Mouse (Mus musculus): ENCODE measurements around the gene Csrp1. TPM values are rescaled to one million over a fixed set of nuclear protein-coding genes. Genes with fewer than 3 reads are reported as not detected.
A peak's percentile ranks its signal among the peaks of the same experiment; 100 is the strongest.

Csrp1 gene
- polyA plus RNA-seq (2015; fragmentation: Nextera tagmentation; extraction: Ambion mirVana) = 162 and 178 TPM in 2 replicates

DNA sequence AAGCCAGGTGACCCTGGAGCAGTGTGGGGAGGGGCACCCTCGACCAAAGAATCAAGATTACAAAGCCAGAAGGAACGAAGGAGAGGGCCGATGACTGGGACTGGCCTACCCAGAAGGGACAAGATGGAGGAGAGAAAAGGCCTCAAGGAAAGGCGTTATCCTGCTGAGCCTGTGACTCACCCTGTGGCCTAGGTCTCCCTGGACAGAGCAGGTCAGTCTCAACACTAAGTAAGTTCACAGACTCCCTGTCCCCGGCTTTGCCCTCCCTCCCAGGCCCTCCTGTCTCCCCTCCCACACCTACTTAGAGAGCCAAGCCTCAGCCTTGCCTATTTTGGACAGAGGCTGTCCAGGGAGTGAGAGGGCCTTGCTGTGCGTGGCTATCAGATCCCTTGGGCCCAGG lies at the start of gene Csrp1:
Gene Csrp1 (plus strand): TSS at position 79 of the 400 bp plus-strand sequence.
- no peak for DNase-seq (ENCODE audit: low spot score)

DNA sequence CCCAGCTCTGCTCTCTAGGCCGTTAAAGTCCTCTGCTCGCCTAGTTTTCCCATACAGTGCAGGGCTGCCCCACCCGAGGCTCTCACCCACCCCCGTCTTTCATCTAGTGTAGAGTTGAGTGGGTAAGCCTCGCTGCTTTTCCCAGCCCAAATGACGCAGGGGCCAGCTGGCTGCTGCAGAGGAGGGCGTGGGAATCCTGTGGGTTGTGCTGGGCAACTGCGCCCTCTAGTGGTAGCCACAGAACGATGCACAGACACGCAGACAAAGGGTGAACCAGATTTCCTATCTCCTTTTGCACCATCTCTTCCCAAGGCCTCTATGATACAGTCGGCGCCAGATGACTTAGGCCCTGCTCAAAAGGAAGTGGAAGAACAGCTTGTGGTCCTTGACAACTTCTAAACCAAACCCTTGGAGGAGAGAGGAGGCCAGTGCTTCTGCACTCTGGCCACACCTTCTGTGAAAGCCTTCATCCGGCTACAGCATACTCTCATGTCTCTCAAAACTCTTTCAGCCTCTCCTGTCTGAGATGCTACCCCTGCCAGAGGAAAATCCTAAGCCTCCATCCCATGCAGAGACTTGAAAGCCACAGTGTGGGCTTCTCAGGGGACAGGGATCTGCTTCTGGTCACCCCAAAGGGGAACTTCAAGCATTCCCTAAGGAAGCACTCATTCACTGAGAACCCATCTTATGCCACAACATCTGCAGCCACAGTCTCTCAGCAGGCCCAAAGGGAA lies 49.3 kb upstream of the Csrp1 start:
- peak; percentile 71 for DNase-seq (ENCODE audit: low spot score)

DNA sequence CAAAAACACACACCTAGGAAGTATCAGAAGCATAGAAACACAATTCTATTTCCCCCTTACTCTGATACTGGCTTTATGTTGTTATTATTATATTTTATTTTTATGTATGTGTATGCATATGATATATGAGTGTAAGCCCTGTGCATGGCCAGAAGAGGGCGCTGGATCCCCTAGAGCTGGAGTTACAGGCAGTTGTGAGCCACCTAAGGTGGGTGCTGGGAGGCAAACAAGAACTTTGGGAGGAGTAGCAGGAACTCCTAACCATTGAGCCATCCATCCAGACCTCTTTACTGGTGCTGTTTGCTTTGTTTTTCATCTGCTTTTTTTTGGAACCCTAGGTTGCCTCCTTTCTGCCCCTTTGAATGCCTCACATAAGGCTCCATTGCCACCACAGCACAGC lies 48.5 kb upstream of the Csrp1 start:
- DNase-seq (ENCODE audit: low spot score) = peak; percentile 11

DNA sequence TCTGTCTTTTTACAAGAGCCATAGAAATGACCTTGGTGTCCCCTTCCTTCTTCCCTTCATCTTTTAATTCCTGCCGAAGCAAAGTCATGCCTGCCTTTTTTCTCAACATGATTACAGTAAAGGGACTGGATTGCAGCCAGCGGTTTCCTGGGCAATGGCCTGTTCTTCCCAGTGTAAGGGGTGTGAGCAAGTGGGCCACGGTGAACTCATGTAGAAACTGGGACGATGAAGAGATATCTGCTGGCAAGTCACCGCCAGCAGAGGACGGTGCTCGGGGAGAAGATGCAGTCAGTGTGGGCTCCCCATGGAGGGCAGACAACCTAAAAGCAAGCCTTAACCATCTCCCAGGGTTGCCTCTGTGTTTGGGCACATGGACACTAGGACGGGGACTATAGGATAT lies 47.9 kb upstream of the Csrp1 start:
- no peak for DNase-seq (ENCODE audit: low spot score)

DNA sequence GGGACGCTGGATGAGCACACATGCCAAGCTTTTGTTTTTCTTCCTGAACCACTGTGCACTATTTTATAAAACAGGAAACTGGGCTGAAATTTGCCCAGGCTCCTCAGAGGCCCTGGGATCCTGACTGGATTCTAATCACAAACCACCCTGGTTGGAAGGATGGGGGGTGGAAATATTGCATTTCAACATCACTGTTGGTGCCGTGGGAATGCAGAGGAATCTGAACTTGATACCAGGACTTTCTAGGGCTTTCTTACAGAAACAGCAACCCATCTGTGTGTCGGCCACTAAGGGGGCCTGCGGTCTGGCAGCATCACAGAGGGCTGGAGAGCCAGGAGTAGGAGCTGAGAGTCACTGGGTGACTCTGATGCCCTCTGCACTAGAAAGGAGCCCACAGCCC lies 47.5 kb upstream of the Csrp1 start:
- DNase-seq (ENCODE audit: low spot score) = no peak

DNA sequence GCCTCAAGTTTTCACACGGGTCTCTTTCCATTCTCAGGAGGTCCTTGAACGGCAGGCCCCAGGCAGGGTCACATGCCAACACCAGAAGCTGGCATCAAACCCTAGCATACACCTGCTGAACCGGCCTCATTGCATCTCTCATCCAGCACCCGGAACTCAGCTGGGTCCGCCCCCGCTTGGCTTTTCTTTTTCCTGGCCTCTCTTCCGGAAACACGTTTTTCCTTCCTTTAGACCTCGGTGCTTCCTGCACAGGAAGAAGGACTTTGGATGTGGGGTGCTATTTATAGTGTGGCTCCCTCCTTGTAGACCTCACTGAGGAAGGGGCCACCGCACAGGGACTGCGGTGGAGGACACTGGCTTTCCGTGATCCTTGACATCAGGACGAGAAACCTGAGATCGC lies 46.4 kb upstream of the Csrp1 start:
- DNase-seq (ENCODE audit: low spot score) = no peak

DNA sequence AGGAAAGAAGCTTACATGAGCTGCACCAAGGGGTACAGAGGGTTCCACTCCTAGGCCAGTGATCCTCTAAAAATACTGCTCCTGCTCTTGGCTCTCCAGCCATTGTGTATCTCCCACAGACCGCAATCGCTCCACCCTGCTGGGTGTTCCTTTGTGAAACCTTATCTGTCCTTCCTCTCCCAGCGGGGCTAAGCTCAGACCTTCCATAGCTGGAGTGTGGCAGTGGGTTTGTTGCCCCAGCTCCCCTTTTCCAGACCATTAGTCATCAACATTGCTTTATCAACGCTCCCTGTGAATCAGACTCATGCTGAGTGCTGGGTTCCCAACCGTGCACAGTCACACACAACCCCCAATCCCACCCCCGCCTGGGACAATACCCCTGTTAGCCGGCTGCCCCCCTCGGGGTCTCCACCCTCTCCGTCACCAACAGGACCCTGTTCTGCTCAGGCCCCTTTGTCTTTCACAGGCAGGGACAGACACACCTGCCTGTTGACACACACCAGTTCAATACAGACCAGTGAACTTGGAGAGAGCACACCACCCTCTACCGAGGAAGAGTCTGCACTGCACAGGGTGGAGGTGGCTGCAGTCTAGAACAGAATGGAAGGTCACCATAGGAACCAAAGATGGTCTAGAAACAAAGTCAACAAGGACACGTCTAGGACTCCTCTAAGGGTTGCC lies 44.3 kb upstream of the Csrp1 start:
- DNase-seq (ENCODE audit: low spot score) = no peak

DNA sequence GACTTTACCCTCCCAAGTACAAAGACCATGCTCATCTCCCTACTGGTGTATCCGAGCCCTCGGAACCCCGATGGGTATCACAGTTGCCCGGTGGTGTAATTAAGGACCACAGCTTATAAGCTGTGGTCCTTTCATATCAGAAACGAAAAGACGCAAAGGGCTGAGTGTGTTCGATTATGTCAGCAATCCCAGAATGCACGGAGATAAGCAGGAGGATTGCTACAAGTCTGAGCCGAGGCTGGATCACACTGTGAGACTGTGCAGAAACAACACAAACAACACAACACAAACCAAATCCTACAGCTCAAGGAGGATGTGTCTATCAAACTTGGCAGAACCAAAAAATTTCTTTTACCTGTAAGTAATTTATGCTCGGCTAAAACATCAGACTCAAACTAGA lies 43.6 kb upstream of the Csrp1 start:
- no peak for DNase-seq (ENCODE audit: low spot score)

DNA sequence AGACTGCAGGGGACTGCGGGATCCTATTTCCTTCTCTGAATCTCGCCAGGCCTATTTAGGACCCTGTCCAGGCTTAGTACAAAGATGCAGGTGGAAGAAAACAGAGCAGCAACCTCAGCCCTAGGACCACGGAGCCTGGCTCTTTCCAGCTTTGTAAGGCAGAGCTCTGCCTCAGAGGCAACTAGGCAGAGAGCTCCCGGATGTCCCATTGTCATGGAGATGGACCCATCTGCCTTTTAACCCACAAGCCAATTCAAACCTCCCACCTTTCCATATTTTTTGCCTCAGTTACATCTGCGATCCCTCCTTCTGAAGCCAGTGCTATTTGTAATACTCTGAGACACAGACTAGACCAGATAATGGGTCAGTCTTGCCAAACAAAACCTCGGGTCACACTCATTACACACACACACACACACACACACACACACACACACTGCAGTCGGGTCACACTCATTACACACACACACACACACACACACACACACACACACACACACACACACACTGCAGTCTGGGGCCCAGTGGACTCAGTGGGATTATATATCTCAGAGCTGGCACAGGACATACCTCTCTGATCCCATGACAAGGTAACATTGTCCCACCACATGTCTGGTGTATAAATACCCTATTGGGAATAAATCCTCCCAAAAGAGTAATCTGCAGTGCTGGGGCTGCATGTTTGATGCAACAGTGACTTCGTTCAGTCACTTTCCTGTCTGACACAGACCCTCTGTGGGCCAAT lies 42.8 kb upstream of the Csrp1 start:
- DNase-seq (ENCODE audit: low spot score) = no peak

DNA sequence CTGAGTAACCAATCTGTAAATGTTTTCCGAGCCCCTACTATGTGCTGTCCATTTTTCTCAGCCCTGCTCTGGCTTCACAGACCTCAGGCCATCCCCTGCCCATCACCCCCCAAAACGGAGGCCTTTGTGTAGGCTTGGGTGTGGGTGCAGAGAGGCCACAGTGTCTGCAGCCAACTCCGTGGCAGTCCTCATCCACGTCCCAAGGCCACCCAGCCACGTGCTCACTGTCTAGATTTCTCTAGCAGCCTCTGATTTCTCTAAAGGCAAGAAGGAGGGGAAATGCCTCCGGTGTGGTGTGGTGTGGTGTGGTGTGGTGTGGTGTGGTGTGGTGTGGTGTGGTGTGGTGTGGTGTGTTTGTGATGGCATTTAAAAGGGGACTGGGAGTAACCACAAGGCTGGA lies 41.7 kb upstream of the Csrp1 start:
- DNase-seq (ENCODE audit: low spot score) = no peak

DNA sequence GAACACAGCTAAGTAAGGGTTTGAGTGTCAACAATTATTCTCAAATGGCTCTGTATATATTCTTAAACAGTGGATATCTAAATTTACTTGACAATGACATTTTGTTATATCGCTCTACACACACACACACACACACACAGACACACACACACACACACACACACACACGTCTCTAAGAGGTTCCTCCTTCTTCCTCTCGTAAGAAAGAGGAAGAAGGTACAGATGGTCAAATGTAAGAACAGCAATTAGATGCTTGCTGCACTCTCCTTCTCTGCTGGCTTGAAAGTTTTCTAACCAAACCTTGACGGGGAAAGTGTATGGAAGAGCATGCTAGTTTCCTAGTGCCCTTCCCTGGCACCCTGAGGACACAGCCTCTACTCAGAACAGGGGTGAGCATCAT lies 39.1 kb upstream of the Csrp1 start:
- no peak for DNase-seq (ENCODE audit: low spot score)

DNA sequence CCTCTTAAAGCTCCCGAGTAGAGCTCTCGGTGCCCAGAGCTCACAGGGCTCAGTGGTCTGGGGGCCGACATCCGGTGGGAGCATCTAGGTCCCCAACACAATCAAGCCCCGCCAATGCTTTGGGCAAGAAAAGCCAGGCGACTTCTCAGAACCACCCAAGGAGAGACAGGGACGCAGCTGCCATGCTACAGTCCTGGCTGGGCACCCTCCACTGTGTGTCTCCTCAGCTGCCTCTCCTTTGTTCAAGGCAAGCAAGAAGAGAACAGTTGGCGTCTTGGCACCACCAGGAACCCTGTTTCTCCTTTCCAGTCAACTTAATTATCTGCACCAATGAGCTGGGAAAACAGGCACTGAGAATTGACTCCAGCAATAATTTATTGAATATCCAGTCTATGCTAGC lies 38.7 kb upstream of the Csrp1 start:
- DNase-seq (ENCODE audit: low spot score) = no peak

DNA sequence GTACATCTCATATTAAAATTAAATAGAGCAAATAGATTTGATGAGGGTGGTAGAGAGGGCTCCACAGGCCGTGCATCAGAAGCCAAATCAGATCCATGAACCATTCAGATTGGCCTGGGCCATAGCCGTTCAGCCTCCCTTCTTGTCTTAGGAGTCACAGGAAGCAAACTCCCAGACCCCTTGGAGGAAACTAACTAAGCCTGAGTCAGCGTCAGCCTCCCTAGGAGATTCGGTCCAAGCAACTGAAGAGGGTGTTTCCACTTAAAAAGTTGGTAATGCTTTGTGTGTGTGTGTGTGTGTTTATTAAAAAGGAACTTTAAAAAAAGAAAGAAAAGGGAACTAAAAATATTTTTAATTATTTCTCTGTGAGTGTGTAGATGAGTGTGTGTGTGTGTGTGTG lies 35.0 kb upstream of the Csrp1 start:
- DNase-seq (ENCODE audit: low spot score) = no peak

DNA sequence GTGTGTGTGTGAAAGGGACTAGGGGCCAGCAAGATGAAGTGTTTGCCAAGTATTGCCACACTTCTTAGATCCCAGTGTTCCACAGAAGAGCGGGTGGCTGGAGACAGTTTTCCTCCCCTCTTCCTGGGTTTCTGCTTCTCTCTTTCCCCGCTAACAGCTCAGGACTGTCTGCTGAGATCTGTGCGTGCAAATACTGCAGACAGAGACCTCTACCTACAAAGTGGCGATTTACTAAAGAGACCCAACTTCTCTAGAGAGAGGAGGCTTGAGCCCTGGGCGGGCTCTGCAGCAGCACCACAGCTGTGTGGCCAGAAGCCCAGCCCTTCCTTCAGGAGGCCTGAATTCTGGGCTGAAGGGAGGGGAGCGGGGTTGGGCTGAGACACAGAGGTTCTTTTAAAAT lies 34.5 kb upstream of the Csrp1 start:
- no peak for DNase-seq (ENCODE audit: low spot score)

DNA sequence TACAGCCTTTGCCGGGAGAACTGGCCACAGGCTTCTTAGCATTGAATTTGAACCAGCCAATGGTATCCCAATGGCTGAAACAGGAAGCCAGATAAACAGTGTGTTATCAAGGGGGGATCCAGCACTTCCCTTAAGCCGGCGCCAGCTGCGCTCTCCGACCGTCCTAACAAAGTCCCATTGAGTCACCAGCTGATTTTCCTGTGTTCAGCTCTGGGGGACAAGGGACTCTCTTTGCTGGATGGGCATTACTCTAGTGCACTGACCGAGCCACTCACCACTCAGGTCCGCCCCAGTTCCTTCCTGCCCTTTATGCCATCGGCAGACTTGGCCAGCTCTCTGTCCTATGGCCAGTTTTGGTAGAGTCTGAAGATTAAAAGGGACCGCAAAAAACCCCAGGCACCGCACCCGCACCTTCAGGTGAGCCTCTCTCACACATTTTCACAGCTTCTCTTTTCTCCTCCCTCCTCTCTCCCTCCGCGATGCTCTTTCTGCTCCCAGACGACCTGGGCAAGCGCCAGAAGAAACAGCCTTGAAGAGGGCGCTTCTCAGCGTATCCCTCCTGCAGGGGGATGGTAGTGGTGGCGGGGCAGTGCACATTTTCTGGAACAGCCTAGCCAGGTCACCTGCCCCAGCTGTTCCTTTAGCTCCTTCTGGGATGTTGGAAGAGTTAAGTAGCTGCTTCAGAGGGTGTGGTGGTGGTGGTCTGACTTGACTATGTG lies 32.9 kb upstream of the Csrp1 start:
- no peak for DNase-seq (ENCODE audit: low spot score)

DNA sequence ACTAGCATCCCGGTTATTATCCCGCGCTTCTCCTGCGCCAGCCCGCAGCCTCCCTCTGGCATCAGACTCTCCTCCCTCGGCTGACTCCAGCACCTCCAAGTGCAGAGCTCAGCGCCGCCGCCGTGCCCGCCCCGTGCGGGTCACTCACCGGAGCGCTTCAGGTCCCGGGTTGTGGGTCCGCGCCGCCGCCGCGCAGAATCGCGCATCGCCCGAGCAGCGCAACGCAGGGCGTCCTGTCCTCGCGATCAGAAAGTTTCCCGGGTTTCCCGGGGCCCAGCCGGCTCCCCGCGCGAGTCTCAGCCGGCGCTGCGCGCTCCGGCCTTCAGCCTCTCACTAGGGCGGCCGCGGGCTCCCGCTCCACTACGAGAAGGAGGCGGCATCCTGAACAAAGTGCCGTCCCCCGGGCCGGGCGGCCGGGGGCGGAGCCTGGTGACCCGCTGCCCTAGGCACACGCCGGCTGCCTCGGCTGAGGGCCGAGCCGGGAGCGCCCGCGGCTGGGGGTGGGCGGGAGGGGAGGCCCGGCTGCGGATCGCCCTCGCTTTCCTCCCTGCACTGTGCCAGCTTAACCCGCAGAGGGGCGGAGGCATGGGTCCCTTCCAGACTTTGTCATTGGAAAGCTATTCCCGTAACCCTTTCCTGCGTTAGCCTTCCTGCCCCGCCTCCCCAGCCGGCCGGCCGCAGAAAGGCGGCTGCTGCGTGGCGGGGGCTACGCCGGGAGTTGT lies 31.9 kb upstream of the Csrp1 start:
- DNase-seq (ENCODE audit: low spot score) = no peak

DNA sequence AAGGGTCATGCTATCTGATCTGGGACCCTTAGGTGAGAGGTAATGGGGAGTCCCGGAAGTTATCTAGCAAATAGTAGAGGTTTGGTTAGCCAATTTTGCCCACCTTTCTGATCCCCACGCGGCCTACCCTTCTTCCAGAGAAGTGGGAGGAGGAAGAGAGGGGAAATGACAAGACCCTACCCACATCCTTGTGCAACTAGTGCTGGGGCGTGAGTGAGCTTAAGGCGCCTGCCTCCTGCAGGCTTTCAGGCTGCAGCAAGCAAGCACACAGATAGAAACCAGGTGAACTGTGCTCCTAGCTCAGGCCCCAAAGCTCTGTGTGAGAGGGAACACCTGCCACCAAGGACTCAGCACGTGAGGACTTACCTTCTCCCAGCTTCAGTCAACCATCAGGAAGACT lies 31.2 kb upstream of the Csrp1 start:
- no peak for DNase-seq (ENCODE audit: low spot score)

DNA sequence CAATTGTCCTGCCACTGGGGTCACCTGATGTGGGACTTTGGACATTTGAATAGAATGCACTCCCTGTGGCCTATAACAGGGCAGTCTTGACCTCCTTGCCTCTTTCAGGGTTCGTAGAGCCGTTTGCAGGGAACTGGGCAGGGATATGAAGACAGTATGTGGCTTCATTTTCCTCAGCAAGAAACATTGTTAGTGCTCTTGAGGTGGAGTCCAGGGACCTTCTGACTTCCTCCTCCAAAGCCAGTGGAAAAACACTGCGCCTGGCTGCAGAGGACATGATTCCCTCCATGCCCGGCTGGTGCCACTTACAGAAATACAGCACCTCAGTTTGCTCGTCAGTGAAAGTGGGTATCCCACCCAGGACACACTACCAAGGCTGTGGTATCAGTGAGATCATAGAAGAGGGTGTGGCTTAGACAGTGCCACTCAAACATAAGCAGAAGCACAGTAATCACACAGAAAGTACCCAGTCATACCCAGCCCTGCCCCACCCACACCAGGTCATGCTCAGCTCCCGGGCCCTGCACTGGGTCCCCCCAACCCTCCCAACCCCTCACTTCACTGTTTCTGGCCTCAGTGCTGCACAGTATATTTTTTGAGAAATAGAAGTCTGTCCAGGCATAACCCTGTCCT lies 29.0 kb upstream of the Csrp1 start:
- no peak for DNase-seq (ENCODE audit: low spot score)

DNA sequence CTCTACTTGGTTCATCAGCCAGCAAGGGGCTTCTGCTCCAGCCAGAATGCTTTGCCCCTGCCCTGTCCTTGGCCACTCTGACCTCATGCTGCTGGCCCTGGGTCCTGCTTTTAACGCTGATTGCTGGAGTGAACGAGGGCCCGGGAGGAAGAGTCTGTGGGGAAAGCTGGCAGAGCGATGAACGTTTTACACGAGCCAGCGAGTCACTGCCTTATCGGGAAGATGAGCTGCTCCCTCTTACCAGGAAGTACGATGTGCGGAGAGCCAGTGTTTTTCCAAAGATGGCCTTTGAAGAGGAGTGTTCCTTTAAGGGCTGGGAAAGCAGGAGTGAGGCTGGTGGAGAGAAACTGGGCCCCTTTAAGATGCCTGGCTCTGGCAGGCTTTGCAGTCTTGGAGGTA lies 28.4 kb upstream of the Csrp1 start:
- no peak for DNase-seq (ENCODE audit: low spot score)

DNA sequence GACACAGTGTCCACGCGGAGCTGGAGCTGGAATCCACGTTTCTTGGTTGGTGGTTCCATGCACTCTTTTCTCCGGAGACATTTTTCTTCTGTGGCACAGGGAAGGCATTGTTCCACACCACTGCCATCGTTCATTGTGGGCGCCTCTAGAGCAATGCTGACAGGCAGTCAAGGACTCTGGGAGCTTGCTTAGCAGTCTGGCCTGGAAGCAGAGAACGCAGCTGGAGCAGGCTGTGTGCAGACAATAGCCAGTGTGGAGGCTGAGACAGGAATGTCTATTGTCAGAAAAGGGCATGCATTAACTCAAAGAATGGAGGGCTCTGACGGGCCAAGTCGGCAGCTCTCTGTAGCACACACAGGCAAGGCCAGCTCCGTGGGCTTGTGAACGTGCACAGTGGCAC lies 25.7 kb upstream of the Csrp1 start:
- no peak for DNase-seq (ENCODE audit: low spot score)

DNA sequence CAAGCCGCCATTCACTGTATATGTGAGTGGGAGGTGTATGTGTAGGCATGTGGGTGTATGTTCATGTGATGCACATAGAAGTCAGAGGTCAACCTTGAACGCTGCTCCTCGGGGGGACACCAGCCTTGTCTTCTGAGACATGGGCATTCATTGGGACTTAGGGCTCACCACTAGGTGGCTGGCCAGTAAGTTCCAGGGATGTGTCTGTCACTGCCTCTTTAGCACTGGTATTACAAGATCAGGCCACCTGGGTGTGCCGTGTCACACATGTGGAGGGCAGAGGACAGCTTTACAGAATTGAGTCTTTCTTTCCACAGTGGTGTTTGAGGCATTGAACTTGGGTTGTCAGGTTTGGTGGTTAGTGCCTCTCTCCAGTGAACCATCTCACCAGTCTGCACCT lies 22.4 kb upstream of the Csrp1 start:
- DNase-seq (ENCODE audit: low spot score) = no peak
